Mouse (Mus musculus): ENCODE data around the gene Lmbr1.

- TF ChIP-seq CTCF (IDR thresholded peaks at IDR 0.05) (no peak), EP300 (IDR thresholded peaks at IDR 0.05) (no peak)
Measured at GRCm38 (mm10) chr5:29387591-29387990, 9.4 kb upstream of the Lmbr1 start.

Measured in lung, postnatal 0 days (tissue).